Mouse (Mus musculus): ENCODE data around the gene Il2. TPM values are rescaled to one million over a fixed set of nuclear protein-coding genes. Genes with fewer than 3 reads are reported as not detected.

Il2 gene
- polyA plus RNA-seq (2011; ENCODE audit: insufficient read length, low read depth, missing spikeins), result 0.70 and 1.1 TPM in 2 replicates

- TF ChIP-seq POLR2A (IDR thresholded peaks at IDR 0.05; ENCODE audit: low read depth, low read length), result no peak
- TF ChIP-seq CTCF (IDR thresholded peaks at IDR 0.05; ENCODE audit: borderline replicate concordance, insufficient read depth, low read length), result no peak
- Histone ChIP-seq H3K4me1 (ENCODE audit: control insufficient read depth, insufficient read depth, low read length) (peaks cover 10% of the 10 kb centered on the region), H3K4me3 (ENCODE audit: insufficient read depth, low read length) (no peak within 1 kb of the TSS), H3K27ac (ENCODE audit: insufficient read depth, low read length) (no peak within 1 kb of the TSS)
These were observed at the start of gene Il2 for GRCm38 (mm10) chr3:37125655-37126054. Il2 (minus strand) TSS chr3:37125959.

GRCm38 (mm10) chr3:37174711-37175572 lies 49.2 kb upstream of the Il2 start:
- H3K27ac ChIP-seq (ENCODE audit: insufficient read depth, low read length), result no peak overlapping the region
- H3K4me3 ChIP-seq (ENCODE audit: insufficient read depth, low read length), result no peak overlapping the region
- TF ChIP-seq POLR2A (IDR thresholded peaks at IDR 0.05; ENCODE audit: low read depth, low read length) (no peak), CTCF (IDR thresholded peaks at IDR 0.05; ENCODE audit: borderline replicate concordance, insufficient read depth, low read length) (no peak)
- H3K4me1 ChIP-seq (ENCODE audit: control insufficient read depth, insufficient read depth, low read length), result peaks cover 11% of the 10 kb centered on the region; the same call in 1 of the 2 replicates

- Histone ChIP-seq H3K4me1 (ENCODE audit: control insufficient read depth, insufficient read depth, low read length) (peaks cover 11% of the 10 kb centered on the region; the same call in 1 of the 2 replicates), H3K27ac (ENCODE audit: insufficient read depth, low read length) (peak overlapping the region; percentile 81), H3K4me3 (ENCODE audit: insufficient read depth, low read length) (no peak overlapping the region)
- TF ChIP-seq POLR2A (IDR thresholded peaks at IDR 0.05; ENCODE audit: low read depth, low read length), result no peak
- no peak for TF ChIP-seq CTCF (IDR thresholded peaks at IDR 0.05; ENCODE audit: borderline replicate concordance, insufficient read depth, low read length)
These were observed 47.5 kb upstream of the Il2 start for GRCm38 (mm10) chr3:37173285-37173684.

- no peak overlapping the region for H3K4me3 ChIP-seq (ENCODE audit: insufficient read depth, low read length)
- TF ChIP-seq POLR2A (IDR thresholded peaks at IDR 0.05; ENCODE audit: low read depth, low read length) (no peak), CTCF (IDR thresholded peaks at IDR 0.05; ENCODE audit: borderline replicate concordance, insufficient read depth, low read length) (no peak)
These were observed 43.5 kb upstream of the Il2 start for GRCm38 (mm10) chr3:37169283-37169682.

GRCm38 (mm10) chr3:37161096-37161495 lies 35.3 kb upstream of the Il2 start:
- no peak overlapping the region for H3K4me3 ChIP-seq (ENCODE audit: insufficient read depth, low read length)
- H3K4me1 ChIP-seq (ENCODE audit: control insufficient read depth, insufficient read depth, low read length), result no peaks in the 10 kb centered on the region
- no peak overlapping the region for H3K27ac ChIP-seq (ENCODE audit: insufficient read depth, low read length)
- TF ChIP-seq CTCF (IDR thresholded peaks at IDR 0.05; ENCODE audit: borderline replicate concordance, insufficient read depth, low read length) (no peak), POLR2A (IDR thresholded peaks at IDR 0.05; ENCODE audit: low read depth, low read length) (no peak)

More at GRCm38 (mm10) chr3:37169283-37169682, 43.5 kb upstream of the Il2 start:
- H3K4me1 ChIP-seq (ENCODE audit: control insufficient read depth, insufficient read depth, low read length), result peaks cover 7% of the 10 kb centered on the region; the same call in 1 of the 2 replicates
- H3K27ac ChIP-seq (ENCODE audit: insufficient read depth, low read length), result no peak overlapping the region

GRCm38 (mm10) chr3:37158246-37158645 lies 32.5 kb upstream of the Il2 start:
- H3K4me1 ChIP-seq (ENCODE audit: control insufficient read depth, insufficient read depth, low read length), result no peaks in the 10 kb centered on the region
- TF ChIP-seq CTCF (IDR thresholded peaks at IDR 0.05; ENCODE audit: borderline replicate concordance, insufficient read depth, low read length), result no peak
- no peak for TF ChIP-seq POLR2A (IDR thresholded peaks at IDR 0.05; ENCODE audit: low read depth, low read length)
- no peak overlapping the region for H3K27ac ChIP-seq (ENCODE audit: insufficient read depth, low read length)
- no peak overlapping the region for H3K4me3 ChIP-seq (ENCODE audit: insufficient read depth, low read length)

GRCm38 (mm10) chr3:37157082-37157481 lies 31.3 kb upstream of the Il2 start:
- Histone ChIP-seq H3K27ac (ENCODE audit: insufficient read depth, low read length) (no peak overlapping the region), H3K4me1 (ENCODE audit: control insufficient read depth, insufficient read depth, low read length) (no peaks in the 10 kb centered on the region), H3K4me3 (ENCODE audit: insufficient read depth, low read length) (no peak overlapping the region)
- TF ChIP-seq CTCF (IDR thresholded peaks at IDR 0.05; ENCODE audit: borderline replicate concordance, insufficient read depth, low read length) (no peak), POLR2A (IDR thresholded peaks at IDR 0.05; ENCODE audit: low read depth, low read length) (no peak)

GRCm38 (mm10) chr3:37154396-37154795 lies 28.6 kb upstream of the Il2 start:
- TF ChIP-seq POLR2A (IDR thresholded peaks at IDR 0.05; ENCODE audit: low read depth, low read length) (no peak), CTCF (IDR thresholded peaks at IDR 0.05; ENCODE audit: borderline replicate concordance, insufficient read depth, low read length) (no peak)
- H3K27ac ChIP-seq (ENCODE audit: insufficient read depth, low read length), result no peak overlapping the region
- no peaks in the 10 kb centered on the region for H3K4me1 ChIP-seq (ENCODE audit: control insufficient read depth, insufficient read depth, low read length)
- H3K4me3 ChIP-seq (ENCODE audit: insufficient read depth, low read length), result no peak overlapping the region

GRCm38 (mm10) chr3:37153004-37153403 lies 27.2 kb upstream of the Il2 start:
- no peak for TF ChIP-seq CTCF (IDR thresholded peaks at IDR 0.05; ENCODE audit: borderline replicate concordance, insufficient read depth, low read length)
- TF ChIP-seq POLR2A (IDR thresholded peaks at IDR 0.05; ENCODE audit: low read depth, low read length), result no peak
- Histone ChIP-seq H3K4me1 (ENCODE audit: control insufficient read depth, insufficient read depth, low read length) (no peaks in the 10 kb centered on the region), H3K4me3 (ENCODE audit: insufficient read depth, low read length) (no peak overlapping the region), H3K27ac (ENCODE audit: insufficient read depth, low read length) (no peak overlapping the region)

GRCm38 (mm10) chr3:37152274-37152673 lies 26.5 kb upstream of the Il2 start:
- Histone ChIP-seq H3K4me1 (ENCODE audit: control insufficient read depth, insufficient read depth, low read length) (no peaks in the 10 kb centered on the region), H3K27ac (ENCODE audit: insufficient read depth, low read length) (no peak overlapping the region), H3K4me3 (ENCODE audit: insufficient read depth, low read length) (no peak overlapping the region)
- TF ChIP-seq POLR2A (IDR thresholded peaks at IDR 0.05; ENCODE audit: low read depth, low read length), result no peak
- no peak for TF ChIP-seq CTCF (IDR thresholded peaks at IDR 0.05; ENCODE audit: borderline replicate concordance, insufficient read depth, low read length)

All from embryonic fibroblast, embryonic 13.5 days (primary cell).